Mouse (Mus musculus): ENCODE results near the gene H2al1f.
"Not testable (repeated sequence)": the region's sequence is repeated elsewhere in the genome, so short reads cannot be mapped to it uniquely, and the experiment has no call there.

DNA sequence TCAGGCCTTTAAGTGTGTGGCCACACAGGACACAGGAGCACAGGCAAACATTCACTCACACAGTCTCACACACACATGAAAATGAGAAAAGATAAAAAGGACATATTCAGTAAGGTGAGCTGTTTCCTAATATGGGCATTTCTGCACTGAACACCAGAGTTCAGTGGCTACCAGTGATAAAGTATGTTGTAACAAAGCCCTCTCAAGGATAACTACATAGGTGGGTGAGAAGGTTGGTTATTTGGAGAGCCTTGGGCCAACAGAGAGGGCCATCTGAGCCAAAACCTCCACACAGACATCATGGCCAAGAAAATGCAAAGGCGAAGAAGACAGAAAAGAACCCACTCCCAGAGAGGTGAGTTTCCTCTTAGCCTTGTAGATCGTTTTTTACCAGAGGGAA is 12.6 kb downstream of the H2al1f start, which contains the start of gene H2al1j:
- not testable (repeated sequence) for TF ChIP-seq POLR2A (IDR thresholded peaks at IDR 0.05; ENCODE audit: insufficient read depth, low read depth, low read length); CTCF (IDR thresholded peaks at IDR 0.05); EP300 (IDR thresholded peaks at IDR 0.05; ENCODE audit: insufficient read depth, low read depth, low read length)

All from heart, adult 2 months (tissue).